12 mouse cellular contexts compared by ENCODE assay signal in the genomic region with DNA sequence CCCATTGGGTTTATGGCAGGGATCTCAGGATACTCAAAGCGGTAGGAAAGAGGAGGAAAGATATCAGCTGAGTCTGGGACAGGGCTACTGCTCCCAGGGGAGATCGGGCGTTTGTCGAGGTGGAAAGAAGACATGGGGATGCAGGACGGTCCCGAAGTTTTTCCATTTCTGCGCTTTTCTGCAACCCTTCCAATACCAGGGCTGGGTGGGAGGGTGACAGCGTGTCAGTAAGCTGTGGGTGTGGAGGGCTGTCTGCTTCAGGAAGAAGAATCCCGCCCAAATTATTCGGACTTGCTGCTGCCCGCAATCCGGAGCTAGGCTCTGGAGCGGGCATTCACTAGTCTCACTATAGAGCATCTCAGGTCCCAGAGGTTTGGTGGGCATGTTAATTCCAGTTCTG. TPM values are rescaled to one million over a fixed set of nuclear protein-coding genes. Genes with fewer than 3 reads are reported as not detected.
DNase-seq lines count a peak whose midpoint lies in the region; ATAC-seq and TF ChIP-seq lines count a peak whose summit lies in the region.
"Had no signal": no experiment of that assay in that cellular context is flagged by ENCODE, and none has a peak within 500 bp of the region (broad histone marks: within the 10 kb centered on the region; RNA-seq: fewer than 3 reads in every experiment).

No protein-coding gene starts in this region.

- H3K27me3 ChIP-seq in forebrain, embryonic 10.5 days (ENCODE audit: poor library complexity, severe bottlenecking) = peaks cover 90% of the 10 kb centered on the region
- H3K27me3 ChIP-seq in forebrain, embryonic 16.5 days (replicated peaks; ENCODE audit: control insufficient read depth, insufficient read depth, low read length) = peaks cover 50% of the 10 kb centered on the region
- H3K27me3 ChIP-seq in kidney, embryonic 15.5 days = peaks cover 84% of the 10 kb centered on the region
- peaks cover 82% of the 10 kb centered on the region for H3K27me3 ChIP-seq in limb, embryonic 10.5 days (ENCODE audit: low read depth, poor library complexity, severe bottlenecking)
- peaks cover 50% of the 10 kb centered on the region for H3K27me3 ChIP-seq in neural tube, embryonic 11.5 days (ENCODE audit: control insufficient read depth, insufficient read depth, low read length)

- intact Hi-C loops in left cerebral cortex, adult 2 months (cut with DNase I) = no loop called here

- no peak overlapping the region for H3K27ac ChIP-seq in forebrain, embryonic 10.5 days
- no peak overlapping the region for H3K27ac ChIP-seq in forebrain, embryonic 16.5 days (ENCODE audit: low read length)
- H3K27ac ChIP-seq in kidney, embryonic 15.5 days = no peak overlapping the region
- no peak overlapping the region for H3K27ac ChIP-seq in limb, embryonic 10.5 days
- H3K27ac ChIP-seq in neural tube, embryonic 11.5 days (ENCODE audit: low read depth, low read length) = no peak overlapping the region
- H3K27ac ChIP-seq in left cerebral cortex, adult 2 months = no peak overlapping the region

- no peak for ATAC-seq in forebrain, embryonic 16.5 days
- ATAC-seq in kidney, embryonic 15.5 days (replicated peaks; ENCODE audit: low FRiP score) = no peak
- ATAC-seq in neural tube, embryonic 11.5 days (ENCODE audit: insufficient read depth, low FRiP score, low TSS enrichment) = no peak

- H3K4me1 ChIP-seq in forebrain, embryonic 10.5 days = peaks cover 26% of the 10 kb centered on the region
- H3K4me1 ChIP-seq in forebrain, embryonic 16.5 days (replicated peaks; ENCODE audit: control insufficient read depth, insufficient read depth, low read length) = peaks cover 16% of the 10 kb centered on the region
- H3K4me1 ChIP-seq in kidney, embryonic 15.5 days = peaks cover 18% of the 10 kb centered on the region
- peaks cover 19% of the 10 kb centered on the region for H3K4me1 ChIP-seq in limb, embryonic 10.5 days
- H3K4me1 ChIP-seq in neural tube, embryonic 11.5 days (ENCODE audit: control insufficient read depth, insufficient read depth, low read length) = no peaks in the 10 kb centered on the region; the same call in 1 of the 2 replicates

- H3K9ac ChIP-seq in forebrain, embryonic 16.5 days (replicated peaks; ENCODE audit: low read depth, low read length) = no peak overlapping the region
- no peak overlapping the region for H3K9ac ChIP-seq in kidney, embryonic 15.5 days
- no peak overlapping the region for H3K9ac ChIP-seq in neural tube, embryonic 11.5 days (ENCODE audit: low read length)

- no peak for TF ChIP-seq CTCF in left cerebral cortex, adult 2 months (IDR thresholded peaks at IDR 0.05)

- no peak for DNase-seq in forebrain, embryonic 10.5 days (ENCODE audit: extremely low spot score, low spot score)
- no peak for DNase-seq in kidney, postnatal 14 days
- DNase-seq in limb, embryonic 10.5 days (ENCODE audit: low spot score) = peak; percentile 36
- peak; percentile 13 for DNase-seq in neural tube, embryonic 11.5 days (ENCODE audit: low spot score)
- no peak for DNase-seq in left cerebral cortex, adult 2 months (ENCODE audit: extremely low spot score in 1 of 2, low spot score in 2 of 2)
- no peak for DNase-seq in right cerebral cortex, postnatal 25 days
- DNase-seq: kidney, adult 2 months; liver; lung, postnatal 4 days; right cerebral cortex, postnatal 14 days had no signal

- no peaks in the 10 kb centered on the region for H3K36me3 ChIP-seq in forebrain, embryonic 10.5 days (replicated peaks)
- H3K36me3 ChIP-seq in forebrain, embryonic 16.5 days (ENCODE audit: control insufficient read depth, insufficient read depth) = no peaks in the 10 kb centered on the region
- H3K36me3 ChIP-seq in kidney, embryonic 15.5 days = no peaks in the 10 kb centered on the region
- H3K36me3 ChIP-seq in limb, embryonic 10.5 days = no peaks in the 10 kb centered on the region
- H3K36me3 ChIP-seq in neural tube, embryonic 11.5 days (ENCODE audit: control insufficient read depth, insufficient read depth, low read length) = no peaks in the 10 kb centered on the region

- H3K4me3 ChIP-seq in forebrain, embryonic 10.5 days = peak overlapping the region; percentile 68; the same call in 1 of the 2 replicates
- no peak overlapping the region for H3K4me3 ChIP-seq in forebrain, embryonic 16.5 days (replicated peaks; ENCODE audit: low read length)
- H3K4me3 ChIP-seq in kidney, embryonic 15.5 days (replicated peaks) = 0 out of 2 replicates have a peak overlapping the region, but pooled peaks have one; percentile 50
- H3K4me3 ChIP-seq in limb, embryonic 10.5 days = no peak overlapping the region
- no peak overlapping the region for H3K4me3 ChIP-seq in neural tube, embryonic 11.5 days (ENCODE audit: low read depth, low read length)
- H3K4me3 ChIP-seq in left cerebral cortex, adult 2 months = no peak overlapping the region

- no peaks in the 10 kb centered on the region for H3K9me3 ChIP-seq in forebrain, embryonic 10.5 days
- no peaks in the 10 kb centered on the region for H3K9me3 ChIP-seq in forebrain, embryonic 16.5 days (ENCODE audit: control insufficient read depth, low read length)
- H3K9me3 ChIP-seq in kidney, embryonic 15.5 days (replicated peaks) = no peaks in the 10 kb centered on the region
- no peaks in the 10 kb centered on the region for H3K9me3 ChIP-seq in limb, embryonic 10.5 days (replicated peaks)
- no peaks in the 10 kb centered on the region for H3K9me3 ChIP-seq in neural tube, embryonic 11.5 days (ENCODE audit: control insufficient read depth, low read length)

- no peak overlapping the region; the same call in 1 of the 2 replicates for H3K4me2 ChIP-seq in forebrain, embryonic 16.5 days (ENCODE audit: low read length)
- H3K4me2 ChIP-seq in kidney, embryonic 15.5 days = peak overlapping the region; percentile 94; the same call in 1 of the 2 replicates
- no peak overlapping the region for H3K4me2 ChIP-seq in neural tube, embryonic 11.5 days (ENCODE audit: low read depth)

- WGBS in forebrain, embryonic 10.5 days = 3% methylated on average over 13 of the region's 13 CpGs
- 10% methylated on average over 13 of the region's 13 CpGs for WGBS in forebrain, embryonic 16.5 days
- 11% methylated on average over 13 of the region's 13 CpGs for WGBS in kidney, embryonic 15.5 days
- WGBS in limb, embryonic 10.5 days = 11% methylated on average over 13 of the region's 13 CpGs
- WGBS in neural tube, embryonic 11.5 days = 16% methylated on average over 13 of the region's 13 CpGs

RNA-seq across cellular contexts. Expression of gene Acan, which starts 0.8 kb away (rescaled TPM):
- polyA plus RNA-seq in forebrain, embryonic 10.5 days (2016; fragmentation: Nextera tagmentation; extraction: Ambion mirVana) = 0.04 and 0.26 TPM in 2 replicates
- 0.10 and 1.1 TPM in 2 replicates for polyA plus RNA-seq in forebrain, embryonic 16.5 days (2015; fragmentation: Nextera tagmentation; extraction: Ambion mirVana)
- polyA plus RNA-seq in kidney, embryonic 15.5 days (2015; fragmentation: Nextera tagmentation; extraction: Ambion mirVana) = 0.52 and 0.81 TPM in 2 replicates
- polyA plus RNA-seq in limb, embryonic 10.5 days (2016; fragmentation: Nextera tagmentation; extraction: Ambion mirVana) = 0.06 and 0.29 TPM in 2 replicates
- 0.44 and 0.93 TPM in 2 replicates for polyA plus RNA-seq in neural tube, embryonic 11.5 days (2014; fragmentation: Nextera tagmentation; extraction: Ambion mirVana)
- total RNA-seq in left cerebral cortex, adult 2 months (2021) = 1 to 10 TPM; 3.2 to 5.8 TPM
- polyA plus RNA-seq: kidney, adult 2 months had no signal

Comparison
In these comparisons a context has a peak if more than half of its experiments do, and no peak if none do; other contexts are left out.
1. H3K4me3 ChIP-seq: peak in forebrain, embryonic 10.5 days (single experiment) and kidney, embryonic 15.5 days (single experiment); none in forebrain, embryonic 16.5 days (single experiment), limb, embryonic 10.5 days (single experiment), neural tube, embryonic 11.5 days (single experiment) and left cerebral cortex, adult 2 months (single experiment).
2. DNase-seq: peak in limb, embryonic 10.5 days (single experiment) and neural tube, embryonic 11.5 days (single experiment); none in forebrain, embryonic 10.5 days (single experiment), kidney, postnatal 14 days (single experiment), left cerebral cortex, adult 2 months (0 of 2) and right cerebral cortex, postnatal 25 days (single experiment).